Mouse (Mus musculus) embryonic facial prominence, embryonic 11.5 days (tissue): Measurements from ENCODE around the gene Col20a1. TPM values are rescaled to one million over a fixed set of nuclear protein-coding genes. Genes with fewer than 3 reads are reported as not detected.

Source experiments
- ATAC-seq: fragments of 200-750 bp; cut with Nextera tagmentation; replicated peaks from 2 replicates; pipeline ENCODE4 v1.8.0; 2017; ENCODE audit warnings: low read depth; ENCODE audit not compliant: insufficient number of reproducible peaks, low FRiP score, low TSS enrichment
- DNase-seq: peaks from one replicate; pipeline ENCODE4 v3.0.0-alpha.2; 2015; ENCODE audit warnings: low spot score
- H3K27ac ChIP-seq: fragments of 300-500 bp; sonication (generic); replicated peaks from 2 replicates; pipeline ENCODE4 v1.5.1; 2014; ENCODE audit warnings: mild to moderate bottlenecking, low read depth, low read length, control low read depth
- H3K27me3 ChIP-seq: fragments of 300-500 bp; sonication (generic); 2 replicates; pipeline ENCODE4 v1.6.1; 2014; ENCODE audit warnings: mild to moderate bottlenecking, low read length, moderate library complexity, mixed read lengths; ENCODE audit not compliant: control insufficient read depth, insufficient read depth
- H3K36me3 ChIP-seq: fragments of 300-500 bp; sonication (generic); replicated peaks from 2 replicates; pipeline ENCODE4 v1.6.1; 2014; ENCODE audit warnings: low read depth, mild to moderate bottlenecking, low read length, moderate library complexity, mixed read lengths; ENCODE audit not compliant: control insufficient read depth, insufficient read depth
- H3K4me1 ChIP-seq: fragments of 300-500 bp; sonication (generic); 2 replicates; pipeline ENCODE4 v1.6.1; 2014; ENCODE audit warnings: low read length, mixed read lengths; ENCODE audit not compliant: control insufficient read depth, insufficient read depth
- H3K4me2 ChIP-seq: fragments of 300-500 bp; sonication (generic); 2 replicates; pipeline ENCODE4 v1.6.1; 2014; ENCODE audit warnings: low read depth, mild to moderate bottlenecking, control low read depth, low read length, moderate library complexity
- H3K4me3 ChIP-seq: fragments of 300-500 bp; sonication (generic); 2 replicates; pipeline ENCODE4 v1.5.1; 2014; ENCODE audit warnings: low read depth, low read length, control low read depth
- H3K9ac ChIP-seq: fragments of 300-500 bp; sonication (generic); replicated peaks from 2 replicates; pipeline ENCODE4 v1.6.1; 2014; ENCODE audit warnings: mild to moderate bottlenecking, control low read depth, low read length
- H3K9me3 ChIP-seq: fragments of 300-500 bp; sonication (generic); replicated peaks from 2 replicates; pipeline ENCODE4 v1.6.1; 2016; ENCODE audit warnings: mild to moderate bottlenecking, low read length, inconsistent platforms, mixed read lengths; ENCODE audit not compliant: control insufficient read depth
- WGBS: fragments of 180-500 bp; shearing (Covaris S2); extraction: QIAGEN DNeasy Blood & Tissue Kit; methylation state at CpG from one replicate; pipeline ENCODE4 v1.1.7; 2014; 5-methylcytosine and 5-hydroxymethylcytosine counted together
- polyA plus RNA-seq: library from polyadenylated mRNA; unstranded; fragments of >200 nt; fragmentation: Nextera tagmentation; extraction: Ambion mirVana; gene quantifications from 2 replicates; pipeline ENCODE4 v1.2.1, GENCODE M21; 2014

Gene Col20a1
- polyA plus RNA-seq: 0.83 and 0.85 TPM in 2 replicates

DNA sequence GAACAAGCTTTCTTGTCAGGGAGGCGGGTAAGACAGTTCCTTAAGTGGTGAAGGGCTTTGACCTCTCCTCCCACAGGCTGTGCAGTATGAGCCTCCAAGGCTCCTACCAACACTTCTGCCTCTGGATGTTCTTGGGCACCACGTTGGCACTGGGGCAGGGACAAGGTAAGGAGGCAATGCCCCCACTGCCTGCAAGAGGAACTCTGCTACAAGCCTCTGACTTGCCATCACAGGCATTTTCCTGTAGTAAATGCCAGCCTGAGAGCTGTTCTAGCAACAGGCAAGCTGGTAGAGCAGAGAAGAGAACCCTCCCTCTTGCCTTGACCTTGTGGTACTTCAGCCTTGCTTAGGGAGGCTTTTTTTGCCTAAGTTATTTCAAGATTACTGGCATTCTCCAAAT is at the start of gene Col20a1:
Col20a1 (plus strand) TSS at position 87 of the 400 bp plus-strand sequence.
- Histone ChIP-seq H3K9ac (no peak within 1 kb of the TSS), H3K4me3 (no peak within 1 kb of the TSS), H3K4me1 (no peaks in the 10 kb centered on the region), H3K36me3 (no peaks in the 10 kb centered on the region), H3K27me3 (no peaks in the 10 kb centered on the region), H3K9me3 (no peaks in the 10 kb centered on the region), H3K4me2 (no peak within 1 kb of the TSS), H3K27ac (no peak within 1 kb of the TSS)
- 57% methylated on average over 2 of the region's 2 CpGs for WGBS
- ATAC-seq (no peak), DNase-seq (no peak)

DNA sequence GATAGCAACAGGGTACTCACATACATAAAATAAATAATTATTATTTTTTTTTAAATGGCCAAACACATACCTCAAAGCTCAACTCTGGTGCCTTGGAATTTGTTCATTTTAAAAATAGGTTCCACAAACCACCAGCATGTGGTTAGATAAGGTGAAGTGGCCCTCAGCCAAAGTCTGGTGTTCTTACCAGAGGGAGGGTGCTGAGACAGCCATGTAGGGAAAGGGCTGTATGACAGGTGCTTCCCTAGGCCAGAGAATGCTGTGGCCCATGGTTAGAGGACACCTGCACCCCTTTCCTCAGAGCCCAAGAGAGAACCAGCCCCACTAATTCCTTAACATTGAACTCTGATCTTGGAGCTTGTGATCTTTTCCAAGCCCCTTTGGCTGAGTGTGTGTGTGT is 46.1 kb upstream of the Col20a1 start:
- H3K4me1 ChIP-seq: no peaks in the 10 kb centered on the region
- no peak overlapping the region for H3K4me2 ChIP-seq
- no peak overlapping the region for H3K9ac ChIP-seq
- H3K4me3 ChIP-seq: no peak overlapping the region
- H3K27me3 ChIP-seq: no peaks in the 10 kb centered on the region
- H3K36me3 ChIP-seq: no peaks in the 10 kb centered on the region
- no peak overlapping the region for H3K27ac ChIP-seq
- no peak for DNase-seq
- no peak for ATAC-seq
- H3K9me3 ChIP-seq: no peaks in the 10 kb centered on the region

GRCm38 (mm10) chr2:180941869-180942268 is 44.5 kb upstream of the Col20a1 start:
- Histone ChIP-seq H3K4me1 (no peaks in the 10 kb centered on the region), H3K36me3 (no peaks in the 10 kb centered on the region), H3K4me3 (no peak overlapping the region), H3K9ac (no peak overlapping the region), H3K9me3 (no peaks in the 10 kb centered on the region), H3K27me3 (no peaks in the 10 kb centered on the region), H3K4me2 (no peak overlapping the region), H3K27ac (no peak overlapping the region)
- ATAC-seq (no peak), DNase-seq (no peak)

- Histone ChIP-seq H3K27ac (no peak overlapping the region), H3K9ac (no peak overlapping the region), H3K36me3 (no peaks in the 10 kb centered on the region), H3K4me3 (no peak overlapping the region), H3K9me3 (no peaks in the 10 kb centered on the region), H3K27me3 (0 out of 2 replicates have a peak, but pooled peaks cover 5% of the 10 kb centered on the region), H3K4me2 (no peak overlapping the region), H3K4me1 (peaks cover 7% of the 10 kb centered on the region; the same call in 1 of the 2 replicates)
- DNase-seq: no peak
- ATAC-seq: no peak
- 4% methylated on average over 1 of the region's 1 CpGs for WGBS
Measured at GRCm38 (mm10) chr2:180949947-180950346, 36.4 kb upstream of the Col20a1 start.

- Histone ChIP-seq H3K4me3 (no peak overlapping the region), H3K9ac (peak overlapping the region; percentile 13; the same call in 1 of the 2 replicates), H3K4me2 (peak overlapping the region; percentile 88), H3K27me3 (0 out of 2 replicates have a peak, but pooled peaks cover 5% of the 10 kb centered on the region), H3K27ac (peak overlapping the region; percentile 41; the same call in 1 of the 2 replicates), H3K9me3 (no peaks in the 10 kb centered on the region), H3K4me1 (peaks cover 7% of the 10 kb centered on the region; the same call in 1 of the 2 replicates), H3K36me3 (no peaks in the 10 kb centered on the region)
- 10% methylated on average over 9 of the region's 9 CpGs for WGBS
- peak; percentile 17; the same call in 1 of the 2 replicates for ATAC-seq
- DNase-seq: peak; percentile 30
Measured at GRCm38 (mm10) chr2:180952731-180953171, 33.6 kb upstream of the Col20a1 start.

DNA sequence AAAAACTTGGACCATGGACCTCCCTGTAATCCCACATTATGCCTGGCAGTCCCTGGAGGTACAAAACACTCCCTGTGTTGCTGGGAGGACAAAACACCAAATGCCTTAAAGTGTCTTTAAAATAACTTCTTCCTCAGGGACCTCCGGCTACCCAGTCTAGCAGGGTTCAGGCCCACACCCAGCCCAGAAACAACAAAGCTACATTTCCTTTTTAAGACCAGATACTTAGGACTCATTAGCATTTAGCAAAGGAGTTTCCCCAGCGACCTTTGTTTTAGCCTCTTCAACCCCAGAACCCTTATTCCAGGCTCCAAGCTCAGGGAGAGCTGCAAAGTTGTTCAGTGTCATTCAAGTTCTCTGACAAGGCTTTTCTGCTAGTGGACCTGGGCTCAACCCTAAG is 32.7 kb upstream of the Col20a1 start:
- H3K4me3 ChIP-seq: peak overlapping the region; percentile 50
- WGBS: 30% methylated on average over 2 of the region's 2 CpGs
- peaks cover 7% of the 10 kb centered on the region; the same call in 1 of the 2 replicates for H3K4me1 ChIP-seq
- no peaks in the 10 kb centered on the region for H3K36me3 ChIP-seq
- no peak for ATAC-seq
- peak overlapping the region; percentile 52 for H3K27ac ChIP-seq
- H3K4me2 ChIP-seq: peak overlapping the region; percentile 88
- H3K9me3 ChIP-seq: no peaks in the 10 kb centered on the region
- DNase-seq: no peak
- H3K9ac ChIP-seq: peak overlapping the region; percentile 62
- H3K27me3 ChIP-seq: 0 out of 2 replicates have a peak, but pooled peaks cover 5% of the 10 kb centered on the region

DNA sequence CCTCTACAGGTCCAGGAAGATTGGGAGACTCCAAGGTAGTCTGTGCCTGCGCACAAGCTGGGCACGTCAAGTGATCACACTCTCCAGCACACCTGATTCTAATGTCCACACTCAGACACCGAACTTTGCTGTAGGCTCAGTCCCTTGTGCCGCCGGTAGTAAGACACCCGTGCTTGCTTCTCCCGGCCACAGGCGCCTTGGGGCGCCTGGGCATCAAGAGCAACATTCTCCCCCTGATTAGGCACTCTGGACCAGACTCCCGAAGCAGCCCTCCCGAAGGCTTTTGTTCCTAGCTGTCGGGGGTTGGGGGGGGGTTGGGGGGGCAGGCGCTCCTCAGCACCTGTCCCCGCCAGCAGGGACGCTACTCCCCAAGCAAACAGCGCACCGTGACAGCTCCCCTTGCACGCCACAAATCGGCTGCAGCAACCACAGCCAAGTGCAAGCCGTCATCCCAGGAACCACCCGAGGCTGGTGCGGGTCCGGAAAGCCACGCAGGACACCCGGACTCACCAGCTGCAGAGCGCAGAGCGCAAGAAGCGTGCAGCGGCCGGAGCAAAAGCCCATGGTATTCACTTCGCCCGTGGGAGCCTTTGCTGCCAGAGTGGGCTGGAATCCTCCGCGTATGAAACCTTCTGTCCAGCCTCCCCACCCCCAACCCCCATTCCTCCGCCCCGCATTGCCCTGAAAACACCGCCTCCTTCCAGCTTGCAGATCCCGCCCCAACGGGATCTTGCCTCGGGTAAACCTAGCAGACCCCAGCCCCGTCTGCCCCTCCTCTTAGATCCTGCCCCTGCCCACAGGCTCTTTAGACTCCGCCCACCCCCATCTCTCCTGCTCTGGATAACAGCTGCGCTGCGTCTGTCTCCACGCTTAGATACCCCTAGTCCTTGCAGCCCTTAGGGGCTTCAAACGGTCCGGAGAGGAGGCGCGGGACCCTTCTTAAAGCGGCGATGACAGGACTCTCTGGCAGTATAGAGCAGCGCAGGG is 32.0 kb upstream of the Col20a1 start, which contains the start of gene Nkain4:
Nkain4 (minus strand) TSS at position 639 of the 987 bp plus-strand sequence.
- H3K27me3 ChIP-seq: 0 out of 2 replicates have a peak, but pooled peaks cover 5% of the 10 kb centered on the region
- no peaks in the 10 kb centered on the region for H3K36me3 ChIP-seq
- peak within 1 kb of the TSS; percentile 50 for H3K4me3 ChIP-seq
- peaks cover 7% of the 10 kb centered on the region; the same call in 1 of the 2 replicates for H3K4me1 ChIP-seq
- peak within 1 kb of the TSS; percentile 52 for H3K27ac ChIP-seq
- ATAC-seq (peak; percentile 93), DNase-seq (peak; percentile 92)
- peak within 1 kb of the TSS; percentile 88 for H3K4me2 ChIP-seq
- H3K9ac ChIP-seq: peak within 1 kb of the TSS; percentile 62
- WGBS: under 1% methylated on average over 52 of the region's 52 CpGs
- H3K9me3 ChIP-seq: no peaks in the 10 kb centered on the region

GRCm38 (mm10) chr2:180959605-180960004 is 26.7 kb upstream of the Col20a1 start:
- Histone ChIP-seq H3K9ac (no peak overlapping the region), H3K9me3 (no peaks in the 10 kb centered on the region), H3K4me2 (no peak overlapping the region), H3K27me3 (no peaks in the 10 kb centered on the region), H3K36me3 (no peaks in the 10 kb centered on the region), H3K4me1 (no peaks in the 10 kb centered on the region), H3K27ac (no peak overlapping the region), H3K4me3 (no peak overlapping the region)
- WGBS: 79% methylated on average over 7 of the region's 7 CpGs
- ATAC-seq (no peak), DNase-seq (no peak)
